Mouse (Mus musculus): ENCODE data around the gene Rgs7bp. TPM values are rescaled to one million over a fixed set of nuclear protein-coding genes. Genes with fewer than 3 reads are reported as not detected.
"Not testable (repeated sequence)": the region's sequence is repeated elsewhere in the genome, so short reads cannot be mapped to it uniquely, and the experiment has no call there.

Gene Rgs7bp
- total RNA-seq, 2 experiments from 2014 or later: 85.4 to 85.7 TPM

DNA sequence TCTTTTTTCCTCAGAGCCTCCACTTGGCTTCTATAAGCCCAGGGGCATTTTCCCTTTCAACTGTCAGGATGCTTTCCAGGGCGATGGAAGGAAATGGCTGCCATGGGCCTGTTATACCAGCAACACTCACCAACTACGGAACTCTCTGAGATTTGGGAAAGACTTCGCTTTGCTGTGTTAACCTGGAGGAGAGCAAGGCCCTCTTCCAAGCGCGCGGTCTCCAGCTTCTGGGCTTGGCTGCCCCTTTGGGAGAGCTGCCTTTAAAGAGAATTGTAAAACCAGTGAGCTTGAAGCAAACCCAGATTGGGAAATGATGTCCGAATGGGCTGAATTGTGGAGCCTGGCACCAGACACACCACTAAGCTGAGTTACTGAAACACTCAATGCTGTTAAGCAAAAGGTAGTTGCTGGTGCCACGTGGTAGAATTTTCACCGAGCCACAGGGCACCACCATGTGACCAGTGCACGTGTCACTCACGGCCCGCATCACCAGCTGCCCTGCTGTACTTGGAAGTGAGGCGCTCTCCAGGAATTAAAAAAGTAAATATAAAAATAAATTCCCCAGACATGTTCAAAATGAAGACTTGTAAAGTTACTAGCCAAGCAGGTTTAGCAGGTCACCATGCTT lies 115.7 kb downstream of the Rgs7bp start:
- no peak for DNase-seq (ENCODE audit: low spot score in 2 of 2)

- no peak for DNase-seq (ENCODE audit: low spot score in 2 of 2)
These were observed 117.0 kb downstream of the Rgs7bp start for GRCm38 (mm10) chr13:104937759-104938158.

DNA sequence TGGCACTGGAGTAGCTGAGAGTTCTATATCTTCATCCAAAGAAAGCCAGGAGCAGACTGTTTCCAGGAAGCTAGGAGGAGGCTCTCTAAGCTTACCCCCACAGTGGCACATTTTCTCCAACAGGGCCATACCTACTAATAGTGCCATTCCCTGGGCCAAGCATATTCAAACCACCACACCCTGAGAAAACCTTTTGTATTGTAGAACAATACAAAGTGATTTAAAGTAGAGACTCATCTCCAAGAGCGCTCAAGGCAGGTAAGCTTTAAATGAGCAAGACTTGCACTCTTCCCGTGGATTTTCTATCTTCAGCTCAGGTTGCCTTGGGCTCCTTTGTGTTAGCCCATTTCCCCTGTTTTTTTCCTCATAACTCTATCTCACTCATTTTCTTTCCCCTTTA lies 118.1 kb downstream of the Rgs7bp start:
- DNase-seq (ENCODE audit: low spot score in 2 of 2): no peak

DNA sequence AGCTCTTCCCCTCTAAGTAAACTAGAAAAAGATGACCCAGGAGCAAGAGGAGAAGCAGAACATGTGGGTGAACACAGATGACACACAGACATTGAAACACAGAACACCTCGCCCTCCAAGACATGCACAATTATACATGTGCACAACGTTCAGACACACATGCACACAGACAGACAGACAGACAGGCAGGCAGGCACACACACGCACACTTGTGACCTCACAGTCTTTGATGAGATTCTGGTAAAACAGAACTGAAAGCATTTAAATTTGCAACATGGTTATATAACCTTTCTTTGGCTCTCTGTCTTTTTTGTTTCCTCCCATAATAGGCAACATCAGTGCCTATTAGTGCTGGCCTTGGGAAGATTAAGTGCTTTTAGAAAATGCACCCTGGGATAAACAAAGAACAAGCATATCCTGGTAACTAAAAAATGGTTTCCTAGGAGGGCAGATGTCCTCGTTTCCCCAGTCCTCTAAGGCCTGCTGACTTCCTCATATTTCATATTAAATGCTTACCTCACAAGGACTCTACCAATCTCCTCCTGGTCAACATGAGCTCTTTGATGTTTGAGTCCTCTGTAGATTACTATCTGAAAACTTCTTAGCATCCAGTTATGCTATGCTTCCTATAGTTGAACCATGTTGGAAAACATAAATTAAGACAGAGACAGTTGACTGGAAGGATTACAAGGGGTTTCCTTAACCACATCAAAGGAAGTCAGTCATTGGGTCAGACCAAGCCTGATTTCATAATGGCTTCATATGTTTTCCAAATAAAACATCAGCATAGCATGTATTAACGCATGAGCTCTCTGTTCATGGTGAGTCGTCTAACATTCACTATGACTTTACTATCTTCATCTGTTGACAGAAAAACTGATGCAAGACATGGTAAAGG lies 122.8 kb downstream of the Rgs7bp start:
- DNase-seq (ENCODE audit: low spot score in 2 of 2): no peak

DNA sequence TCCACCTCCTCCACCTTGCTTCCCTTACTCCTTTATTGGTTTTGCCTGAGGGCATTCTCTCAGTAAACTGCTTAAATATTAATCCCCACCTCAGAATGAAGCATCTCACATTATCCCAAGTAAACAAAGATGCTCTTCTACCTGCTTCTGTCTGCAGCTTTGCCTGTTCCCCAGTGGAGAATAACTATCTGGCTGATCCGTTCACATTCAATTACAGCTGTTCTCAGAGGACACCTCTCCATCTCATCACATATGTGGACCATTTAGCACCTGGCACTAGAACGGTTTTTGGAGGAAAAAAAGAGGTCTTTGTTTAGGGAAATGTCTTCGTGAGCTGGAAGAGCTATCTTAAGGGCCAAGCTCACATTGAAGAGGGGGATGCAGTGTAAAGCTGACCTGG lies 123.9 kb downstream of the Rgs7bp start:
- DNase-seq (ENCODE audit: low spot score in 2 of 2): no peak

- DNase-seq (ENCODE audit: low spot score in 2 of 2): no peak
These were observed 136.1 kb downstream of the Rgs7bp start for GRCm38 (mm10) chr13:104918663-104919062.

GRCm38 (mm10) chr13:104916771-104917170 lies 138.0 kb downstream of the Rgs7bp start:
- not testable (repeated sequence) for DNase-seq (ENCODE audit: low spot score in 2 of 2)

- no peak for DNase-seq (ENCODE audit: low spot score in 2 of 2)
These were observed 138.6 kb downstream of the Rgs7bp start for GRCm38 (mm10) chr13:104916106-104916505.

GRCm38 (mm10) chr13:104914288-104914895 lies 140.3 kb downstream of the Rgs7bp start:
- DNase-seq (ENCODE audit: low spot score in 2 of 2): no peak

DNA sequence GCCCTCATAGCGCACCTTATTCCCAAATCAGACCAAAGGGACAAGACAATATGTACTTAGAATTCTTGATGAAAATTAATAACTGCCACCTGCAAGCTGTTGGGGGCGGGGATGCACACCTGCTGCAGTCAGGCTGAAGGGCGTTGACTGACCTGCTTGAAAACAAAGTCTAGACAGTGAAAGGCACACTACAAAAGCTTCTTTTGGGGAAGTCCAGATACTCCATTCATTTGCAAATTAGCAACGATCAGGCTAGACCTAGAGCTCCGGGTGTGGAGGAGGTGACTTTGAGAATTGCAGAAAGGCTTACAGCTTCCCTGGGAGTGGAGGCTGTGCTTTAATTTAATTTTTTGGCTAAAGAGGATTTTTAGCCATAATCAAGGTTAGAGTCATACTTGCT lies 143.1 kb downstream of the Rgs7bp start:
- not testable (repeated sequence) for DNase-seq (ENCODE audit: low spot score in 2 of 2)

- not testable (repeated sequence) for DNase-seq (ENCODE audit: low spot score in 2 of 2)
These were observed 143.7 kb downstream of the Rgs7bp start for GRCm38 (mm10) chr13:104911006-104911405.

DNA sequence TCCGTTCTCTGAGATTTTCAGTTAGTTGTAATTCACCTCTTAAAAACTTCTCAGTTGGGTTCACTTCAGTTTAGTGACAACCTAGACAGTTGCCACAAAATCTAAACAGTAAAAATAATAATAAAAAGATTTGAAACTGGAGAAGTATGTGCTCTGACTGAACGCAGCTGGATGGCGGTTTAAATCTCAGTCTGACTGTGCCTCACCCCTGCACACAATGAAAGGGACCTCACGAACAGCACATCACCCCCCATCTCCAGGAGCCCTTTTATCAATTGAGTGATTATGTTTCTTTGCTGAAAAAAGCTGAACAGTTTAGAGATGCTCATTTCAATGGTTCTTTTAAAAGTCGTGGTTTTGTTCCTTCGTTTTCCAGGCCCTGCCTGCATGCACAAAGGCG lies 146.0 kb downstream of the Rgs7bp start:
- no peak for DNase-seq (ENCODE audit: low spot score in 2 of 2)

Other genes starting within 250 kb of the Rgs7bp start
- gene Cwc27, start 237.8 kb downstream of the Rgs7bp start, total RNA-seq (2021): 10 to 100 TPM; 22.1 to 26.8 TPM
- gene Shisal2b, start 191.0 kb downstream of the Rgs7bp start, total RNA-seq (2021): under 1 TPM; 0.55 to 0.80 TPM
- gene 4933425L06Rik, start 27.2 kb upstream of the Rgs7bp start, total RNA-seq (2021): not detected
- gene Rnf180, start 239.9 kb upstream of the Rgs7bp start, total RNA-seq (2021): 10 to 100 TPM; 28.9 to 30.4 TPM